Mouse (Mus musculus) urinary bladder, adult 18-20 months (tissue): ENCODE data around the gene Gm43517.

Source experiments
- DNase-seq, 2 experiments: peaks; one replicate each; pipeline ENCODE4 v3.0.0; 2022; ENCODE audit warnings: low spot score in 2 of 2, mixed read lengths in 2 of 2

Gene Gm43517

DNA sequence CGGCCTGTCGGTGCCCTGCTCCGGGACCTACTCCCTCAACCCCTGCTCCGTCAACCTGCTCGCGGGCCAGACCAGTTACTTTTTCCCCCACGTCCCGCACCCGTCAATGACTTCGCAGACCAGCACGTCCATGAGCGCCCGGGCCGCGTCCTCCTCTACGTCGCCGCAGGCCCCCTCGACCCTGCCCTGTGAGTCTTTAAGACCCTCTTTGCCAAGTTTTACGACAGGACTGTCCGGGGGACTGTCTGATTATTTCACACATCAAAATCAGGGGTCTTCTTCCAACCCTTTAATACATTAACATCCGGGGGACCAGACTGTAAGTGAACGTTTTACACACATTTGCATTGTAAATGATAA, 637 bp downstream of the Gm43517 start:
- no peak for DNase-seq

DNA sequence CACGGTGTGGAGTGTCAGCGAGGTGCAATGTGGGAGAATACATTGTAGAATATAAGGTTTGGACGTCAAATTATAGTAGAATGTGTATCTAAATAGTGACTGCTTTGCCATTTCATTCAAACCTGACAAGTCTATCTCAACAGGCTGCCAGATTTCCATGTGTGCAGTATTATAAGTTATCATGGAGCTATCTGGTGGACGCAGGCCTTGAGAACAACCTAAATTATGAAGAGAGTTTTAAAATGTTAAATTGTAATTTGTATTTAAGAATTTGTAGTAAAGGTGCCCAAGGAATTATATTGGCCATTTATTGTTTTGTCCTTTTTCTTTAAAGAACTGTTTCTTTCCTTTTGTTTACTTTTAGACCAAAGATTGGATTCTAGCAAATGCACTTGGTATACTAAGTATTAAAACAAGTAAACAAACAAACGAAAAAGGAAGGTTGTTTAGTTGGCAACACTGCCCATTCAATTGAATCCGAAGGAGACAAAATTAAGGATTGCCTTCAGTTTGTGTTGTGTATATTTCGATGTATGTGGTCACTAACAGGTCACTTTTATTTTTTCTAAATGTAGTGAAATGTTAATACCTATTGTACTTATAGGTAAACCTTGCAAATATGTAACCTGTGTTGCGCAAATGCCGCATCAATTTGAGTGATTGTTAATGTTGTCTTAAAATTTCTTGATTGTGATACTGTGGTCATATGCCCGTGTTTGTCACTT, 1.3 kb downstream of the Gm43517 start:
- no peak for DNase-seq

DNA sequence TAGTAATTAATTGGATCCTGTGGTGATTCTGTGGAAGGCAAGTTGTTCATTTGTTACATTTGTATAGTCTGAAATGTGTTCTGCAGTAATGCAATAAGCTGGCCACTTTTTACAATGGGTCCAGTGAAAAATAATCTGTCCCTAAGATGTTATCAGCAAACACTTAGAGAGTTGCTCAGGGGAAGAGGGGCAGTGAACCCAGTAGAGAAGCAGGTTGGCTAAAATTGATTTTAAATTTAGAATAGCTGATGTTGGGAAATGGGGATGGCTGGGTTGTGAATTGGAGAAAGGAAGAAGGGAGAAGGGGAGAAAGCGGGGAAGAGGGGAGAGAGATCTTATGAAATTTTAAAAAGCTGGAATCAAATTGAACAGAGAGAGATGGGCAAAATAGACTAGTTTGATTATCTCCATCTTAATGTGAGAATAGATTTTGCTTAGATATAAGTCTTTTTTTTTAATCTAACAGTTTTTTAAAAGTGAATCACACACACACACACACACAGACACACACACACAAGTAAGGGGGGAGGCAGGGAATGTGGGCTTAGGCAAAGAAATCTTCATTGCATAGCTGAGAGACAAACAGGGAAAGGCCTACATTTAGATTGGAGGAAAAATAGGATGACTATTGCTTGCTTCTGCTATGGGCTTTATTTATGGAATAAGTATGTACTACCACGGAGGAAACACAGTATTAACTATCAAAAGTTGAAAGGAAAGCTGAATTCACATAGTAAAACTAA, 3.1 kb downstream of the Gm43517 start:
- DNase-seq = no peak

DNA sequence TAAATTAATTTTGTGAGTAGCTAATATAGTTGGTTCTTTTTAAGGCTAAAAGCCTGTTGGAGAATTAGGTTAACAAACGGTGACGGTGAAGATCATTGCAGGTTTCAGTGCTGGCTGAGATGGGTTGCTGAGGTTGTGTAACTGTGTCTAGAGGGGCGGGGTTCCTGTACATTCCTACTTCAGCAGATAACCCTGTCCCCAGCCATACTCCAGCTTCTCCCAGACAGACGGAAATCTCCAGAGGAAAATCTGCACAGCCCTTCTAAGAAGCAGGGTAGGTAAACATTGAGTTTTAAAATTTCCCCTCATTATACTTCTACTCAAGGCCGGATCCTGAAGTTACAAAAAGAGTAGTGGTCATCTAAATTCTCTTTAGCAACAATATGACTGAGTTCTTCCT, 4.7 kb downstream of the Gm43517 start:
- DNase-seq = no peak

DNA sequence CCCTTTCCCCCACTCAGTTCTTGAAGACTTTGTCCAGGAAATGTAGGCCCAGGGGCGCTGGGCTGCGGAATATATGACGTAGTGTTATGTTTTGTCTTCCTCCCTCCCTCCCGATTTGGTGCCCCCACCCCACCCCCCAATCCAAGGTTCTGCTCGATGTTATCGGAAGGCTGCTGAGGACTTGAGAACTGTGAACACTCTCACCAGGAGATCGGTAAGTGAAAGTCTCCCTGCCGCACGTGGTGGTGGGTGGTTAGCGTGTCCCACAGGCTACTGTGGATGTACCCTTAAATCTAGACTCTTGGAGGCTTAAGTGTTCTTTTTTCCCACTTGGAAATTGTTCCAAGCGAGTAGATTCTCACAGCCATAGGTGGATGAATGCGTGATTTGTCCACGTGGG, 5.3 kb downstream of the Gm43517 start:
- DNase-seq = no peak

DNA sequence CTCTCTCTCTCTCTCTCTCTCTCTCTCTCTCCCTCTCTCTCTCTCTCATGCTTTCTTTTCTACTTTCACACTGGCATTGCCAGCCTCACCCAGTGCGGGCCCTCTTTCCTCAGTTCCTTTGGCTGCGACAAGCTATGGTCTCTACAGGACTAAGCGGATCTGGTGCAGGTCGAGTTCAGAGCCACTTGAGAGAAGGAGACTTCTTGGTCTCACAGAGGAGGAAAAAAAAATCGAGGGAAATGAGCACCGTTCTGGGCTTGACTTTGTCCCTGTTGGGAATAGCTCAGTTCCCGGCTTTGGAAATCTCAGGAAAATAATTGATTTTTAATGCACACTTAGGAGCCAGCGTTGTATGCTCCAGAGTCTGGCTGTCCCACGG, 5.9 kb downstream of the Gm43517 start:
- no peak for DNase-seq

DNA sequence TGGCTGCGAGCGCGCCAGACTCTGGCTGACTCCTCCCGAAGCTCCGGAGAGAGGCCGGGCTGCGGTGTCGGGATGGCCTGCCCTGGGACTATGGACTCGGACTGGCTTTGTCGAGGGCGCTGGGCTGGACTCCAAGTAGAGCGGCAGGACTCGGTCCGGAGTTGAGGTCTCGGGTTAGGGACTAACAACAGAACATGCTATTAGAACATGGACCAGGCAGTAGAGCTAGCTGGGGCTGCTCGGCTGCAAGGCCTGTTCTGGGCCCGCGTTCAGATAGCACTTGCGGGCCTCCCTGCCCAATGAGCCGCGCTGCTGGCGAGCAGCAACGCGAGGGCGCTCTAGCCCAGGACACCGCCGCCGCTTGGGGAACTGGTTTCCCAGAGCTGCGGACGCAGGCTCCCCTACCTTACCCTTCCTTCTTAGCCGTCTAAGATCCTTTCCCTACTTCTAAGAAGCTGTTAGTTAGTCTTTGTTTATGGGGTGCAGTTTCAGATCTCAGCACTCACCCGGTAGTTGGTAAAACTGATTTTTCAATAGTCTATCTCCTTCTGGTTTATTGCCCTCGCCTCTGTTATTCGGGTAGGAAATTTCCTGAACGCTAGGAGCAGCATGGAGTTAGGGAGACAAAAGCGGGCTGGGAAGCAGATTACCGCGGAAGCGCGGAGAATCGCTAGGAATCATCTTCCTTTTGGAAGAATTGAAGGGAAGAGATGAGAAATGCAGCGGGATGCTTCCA, 6.5 kb downstream of the Gm43517 start:
- DNase-seq = no peak

DNA sequence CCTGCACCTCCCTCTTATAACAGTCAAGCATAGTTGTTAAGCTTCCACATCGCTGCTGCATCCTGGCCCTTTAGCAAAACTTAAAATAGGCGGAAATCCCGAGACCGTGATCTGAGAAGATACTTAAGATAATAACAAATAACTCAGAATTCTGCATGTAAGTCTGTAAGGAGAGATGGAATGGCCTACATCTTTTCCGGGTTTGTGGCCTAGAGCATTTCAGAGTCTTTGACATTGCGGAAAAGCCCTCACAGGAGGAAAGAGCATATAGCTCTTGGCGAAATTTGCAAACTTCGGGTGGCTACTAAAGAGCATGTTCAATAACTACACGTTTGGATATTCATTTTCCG, 7.0 kb downstream of the Gm43517 start:
- no peak for DNase-seq

DNA sequence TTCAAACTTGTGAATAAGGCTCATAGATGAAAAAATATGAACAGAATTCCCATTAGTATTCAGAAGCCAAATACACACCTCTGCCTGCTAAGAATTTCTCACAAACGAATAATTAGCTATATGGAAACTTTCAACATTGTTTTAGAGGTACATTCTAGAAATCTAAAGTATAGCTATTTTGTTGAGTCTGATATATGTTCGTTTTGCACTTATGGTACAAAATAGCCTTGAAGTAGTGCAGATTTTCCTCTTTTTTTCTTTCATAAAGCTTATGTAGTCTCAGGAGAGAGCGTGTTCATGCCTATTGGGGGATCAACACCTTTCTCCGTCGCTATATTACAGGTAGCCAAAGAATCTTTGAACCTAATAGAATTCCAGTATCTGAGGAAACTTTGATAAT, 7.9 kb downstream of the Gm43517 start:
- no peak for DNase-seq

DNA sequence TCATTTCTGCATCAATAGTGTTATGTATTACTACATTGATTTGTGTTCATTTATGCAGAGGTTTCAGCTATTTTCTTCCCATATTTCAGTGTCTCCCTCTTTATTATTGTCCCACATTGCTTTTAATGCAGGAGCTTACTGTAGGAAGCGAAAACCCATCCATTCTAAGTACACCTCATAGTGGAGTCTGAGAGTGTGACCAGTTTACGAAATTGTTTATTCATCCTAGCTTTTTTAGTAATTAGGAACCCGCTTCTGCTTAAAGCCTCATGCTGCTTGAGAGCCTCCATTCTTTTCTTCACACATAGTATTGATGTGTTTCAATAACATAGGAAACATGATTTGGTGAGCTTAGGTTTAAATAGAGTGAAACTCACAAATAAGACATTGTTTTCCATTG, 8.7 kb downstream of the Gm43517 start:
- DNase-seq = no peak

DNA sequence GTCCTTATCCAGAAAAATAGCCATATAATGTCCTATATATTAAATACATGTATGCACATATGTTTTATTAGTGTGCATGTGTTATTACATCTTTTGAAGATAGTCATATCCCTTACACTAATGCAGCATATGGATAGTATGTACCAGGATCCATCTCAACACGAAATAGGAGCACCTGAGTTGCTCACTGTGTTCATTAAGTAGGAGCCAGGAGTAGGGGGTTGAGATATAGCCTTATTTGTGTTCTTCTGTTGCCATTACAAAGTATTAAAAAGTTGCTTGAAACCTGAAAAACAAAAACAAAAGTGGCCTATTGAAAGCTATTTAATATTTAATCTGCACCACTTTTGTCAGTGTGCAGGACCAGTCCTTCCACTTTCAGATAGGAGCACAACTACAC, 9.2 kb downstream of the Gm43517 start:
- no peak for DNase-seq

DNA sequence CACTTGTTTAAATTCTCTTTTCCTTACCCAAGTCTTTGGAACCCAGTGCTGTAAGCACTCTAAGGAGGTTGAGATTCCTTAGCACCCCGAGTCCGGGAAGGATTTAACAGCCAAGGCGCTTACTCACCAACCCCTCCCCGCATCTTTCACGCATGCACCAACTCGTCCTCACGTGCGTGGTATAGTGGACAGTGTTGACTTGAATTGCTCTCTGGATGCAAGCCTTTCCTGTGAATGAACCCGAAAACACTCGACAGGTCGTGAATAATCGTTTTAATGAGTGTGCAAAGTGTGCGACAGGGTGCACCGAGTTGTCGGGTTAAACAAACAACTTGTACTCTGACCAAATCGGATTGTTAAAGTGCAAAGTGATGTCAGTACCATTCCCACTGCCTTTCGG, 9.9 kb downstream of the Gm43517 start:
- DNase-seq = no peak

DNA sequence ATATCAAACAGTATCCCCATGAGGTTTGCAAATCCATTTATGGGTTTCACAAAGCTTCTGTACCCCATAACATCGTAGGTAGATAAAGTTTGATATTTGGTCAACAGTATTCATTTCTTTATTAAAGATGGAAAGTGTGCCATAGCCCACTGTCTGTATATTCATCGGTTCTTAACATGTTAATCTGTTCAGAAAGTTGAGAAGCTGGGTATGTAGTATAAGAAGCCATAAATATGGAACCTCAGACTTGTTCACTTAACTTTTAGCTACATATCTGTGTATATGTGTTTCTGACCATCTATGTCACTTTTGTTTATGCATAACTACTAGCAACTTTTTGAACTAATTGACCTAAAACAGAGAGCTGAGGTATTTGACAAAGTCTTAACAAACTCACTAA, 11.0 kb downstream of the Gm43517 start:
- no peak for DNase-seq

DNA sequence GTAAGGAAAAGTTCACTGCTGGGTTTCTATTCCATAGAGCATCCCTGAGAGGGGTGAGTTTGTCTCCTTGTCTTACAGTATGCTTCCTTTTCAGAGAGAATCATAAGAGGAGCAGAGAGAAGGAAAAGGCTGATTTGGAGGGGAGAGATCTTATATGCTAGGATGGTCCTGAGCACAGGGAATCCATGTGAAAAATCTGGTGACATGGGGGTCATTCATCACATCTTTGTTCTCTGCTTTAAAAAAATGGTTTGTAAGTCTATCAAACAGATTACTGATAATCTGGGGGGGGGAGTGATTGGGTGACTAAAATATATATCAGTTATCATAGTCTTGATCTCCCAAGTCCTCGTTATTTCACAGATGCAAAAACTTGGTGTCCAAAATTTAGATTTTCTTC, 11.8 kb downstream of the Gm43517 start:
- no peak for DNase-seq

DNA sequence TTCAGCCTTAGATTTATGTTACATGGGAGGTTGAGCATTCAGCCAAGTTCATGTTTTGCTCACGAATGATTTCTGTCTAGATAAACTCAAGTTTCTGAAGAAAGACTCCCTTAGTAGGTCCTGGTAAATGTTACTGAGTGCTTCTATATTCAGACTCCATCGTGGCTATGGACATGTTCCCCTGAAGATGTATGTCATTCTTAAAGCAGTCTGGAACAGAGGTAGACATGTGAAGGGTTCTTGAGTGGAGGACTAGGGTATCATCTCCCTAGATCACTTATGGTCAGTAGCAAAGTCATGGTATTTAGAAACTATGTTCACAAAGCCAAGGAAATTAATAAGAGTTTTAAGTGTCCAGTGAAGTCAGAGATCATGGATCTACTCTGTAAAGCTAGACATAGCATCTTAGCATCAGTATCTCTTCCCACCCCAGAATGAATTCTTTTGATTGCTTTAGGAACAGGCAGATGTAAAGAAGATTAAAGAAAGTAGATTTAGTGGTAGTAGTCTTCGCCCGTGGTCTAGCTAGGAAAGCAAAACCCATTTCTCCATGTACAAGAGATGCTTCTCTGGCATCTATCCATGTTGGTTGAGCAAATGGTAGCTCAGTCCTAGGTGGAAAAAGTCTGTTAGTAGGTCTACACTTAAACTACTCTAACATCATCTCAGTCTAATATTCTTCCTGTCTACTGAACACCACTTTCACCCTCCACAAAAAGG, 12.6 kb downstream of the Gm43517 start:
- no peak for DNase-seq

DNA sequence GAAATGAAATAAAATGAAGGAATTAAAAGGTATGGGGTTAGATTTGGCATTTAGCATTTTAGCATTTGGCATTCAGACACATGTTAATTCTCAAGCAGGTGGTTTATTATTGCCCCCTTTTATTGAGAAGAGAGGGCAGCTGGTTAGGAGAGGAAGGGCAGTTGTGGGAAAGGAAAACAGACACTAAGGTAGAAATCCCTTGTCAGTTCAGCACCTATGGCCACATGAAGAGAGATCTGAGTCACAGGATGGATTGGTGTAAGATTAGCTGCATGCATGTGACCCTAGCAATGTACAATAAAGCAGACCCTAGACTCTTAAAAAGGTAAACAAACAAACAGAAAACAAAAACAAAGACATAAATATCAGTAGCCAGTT, 13.2 kb downstream of the Gm43517 start:
- no peak for DNase-seq

DNA sequence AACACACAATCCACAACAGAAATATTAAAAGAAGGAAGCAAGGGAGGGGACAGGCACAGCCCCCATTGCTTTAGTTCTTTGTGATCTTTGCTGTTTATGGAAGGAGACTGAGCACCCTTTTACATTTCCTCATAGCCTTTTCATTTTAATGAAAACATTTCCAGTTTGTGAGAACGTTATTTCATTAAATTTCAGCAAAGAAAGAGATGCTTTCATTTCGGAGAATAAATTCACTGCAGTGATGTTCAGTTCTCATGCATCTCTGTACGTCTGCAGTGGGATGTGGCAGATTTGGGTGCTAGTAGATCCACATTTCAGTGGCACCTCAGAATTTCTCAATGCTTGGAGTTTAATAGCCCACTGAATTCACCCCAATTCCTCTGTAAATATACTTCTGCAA, 13.7 kb downstream of the Gm43517 start:
- DNase-seq = no peak

DNA sequence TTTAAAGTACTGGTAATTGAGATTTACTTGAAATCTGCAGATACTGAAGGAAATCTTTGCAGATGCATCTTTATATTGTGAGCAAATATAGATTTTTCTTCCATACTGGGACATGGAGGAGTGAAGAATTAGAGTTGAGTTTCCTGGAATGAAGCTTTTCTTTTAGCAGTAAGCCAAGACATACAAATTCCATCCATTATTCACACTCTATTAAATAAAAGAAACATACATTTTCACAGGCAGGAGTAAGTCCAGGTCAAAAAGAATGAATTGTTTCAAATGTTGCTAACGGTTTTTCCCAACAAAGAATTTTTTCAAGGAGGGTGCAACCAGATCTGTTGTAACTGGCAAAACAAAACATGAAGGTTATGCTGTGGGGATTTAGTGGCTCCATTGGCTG, 14.6 kb downstream of the Gm43517 start:
- no peak for DNase-seq

DNA sequence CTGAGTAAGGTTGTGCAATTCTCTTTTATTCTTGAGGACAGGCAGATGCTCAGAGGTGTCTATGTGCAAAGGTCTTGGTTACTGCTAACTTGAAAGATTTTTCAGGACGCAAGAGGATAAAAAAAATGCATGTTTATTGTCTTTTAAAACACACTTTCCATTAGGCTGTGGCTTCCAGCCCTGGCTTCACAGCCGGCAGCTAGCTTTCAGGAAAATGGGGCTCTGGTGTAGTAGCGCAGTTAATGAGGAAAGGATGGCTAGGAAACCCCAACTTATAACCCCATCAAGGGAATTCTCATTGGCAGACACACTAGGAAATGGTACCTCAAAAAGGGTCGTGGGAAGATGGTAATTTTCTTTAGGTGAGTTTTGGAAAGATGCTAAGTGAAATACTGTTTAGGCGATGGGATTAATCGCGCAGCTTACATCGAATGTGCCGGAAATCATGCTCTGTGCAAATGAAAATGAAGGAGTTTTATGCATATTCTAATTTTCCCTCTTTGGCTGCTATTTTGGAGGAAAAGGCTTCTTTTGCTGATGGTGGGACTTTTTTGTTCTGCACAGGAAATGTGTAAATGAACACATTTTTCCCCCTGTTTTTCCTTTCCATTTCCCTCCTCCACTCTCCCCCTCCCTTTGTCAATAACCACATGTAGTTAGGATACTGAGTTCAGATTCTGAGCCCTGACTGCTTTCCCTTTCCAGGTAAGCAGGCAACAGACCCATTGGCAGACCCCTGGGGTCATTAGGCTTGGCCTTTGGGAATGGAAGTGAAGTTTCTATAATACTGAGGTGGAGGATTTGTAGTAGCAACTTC, 15.3 kb downstream of the Gm43517 start:
- DNase-seq = no peak

DNA sequence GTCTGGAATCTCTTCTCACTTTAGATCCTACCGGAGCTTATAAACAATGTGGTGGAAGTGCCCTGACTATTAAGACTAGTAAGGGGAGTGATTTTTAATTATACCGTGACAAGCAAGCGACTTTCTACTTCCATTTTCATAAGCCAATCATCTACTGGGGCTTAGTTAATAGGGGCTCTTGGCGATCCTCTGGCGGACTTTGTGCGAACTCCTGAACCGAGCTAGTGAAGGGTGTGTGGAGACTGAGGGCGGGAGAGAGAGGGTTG, 15.8 kb downstream of the Gm43517 start:
- DNase-seq = no peak

DNA sequence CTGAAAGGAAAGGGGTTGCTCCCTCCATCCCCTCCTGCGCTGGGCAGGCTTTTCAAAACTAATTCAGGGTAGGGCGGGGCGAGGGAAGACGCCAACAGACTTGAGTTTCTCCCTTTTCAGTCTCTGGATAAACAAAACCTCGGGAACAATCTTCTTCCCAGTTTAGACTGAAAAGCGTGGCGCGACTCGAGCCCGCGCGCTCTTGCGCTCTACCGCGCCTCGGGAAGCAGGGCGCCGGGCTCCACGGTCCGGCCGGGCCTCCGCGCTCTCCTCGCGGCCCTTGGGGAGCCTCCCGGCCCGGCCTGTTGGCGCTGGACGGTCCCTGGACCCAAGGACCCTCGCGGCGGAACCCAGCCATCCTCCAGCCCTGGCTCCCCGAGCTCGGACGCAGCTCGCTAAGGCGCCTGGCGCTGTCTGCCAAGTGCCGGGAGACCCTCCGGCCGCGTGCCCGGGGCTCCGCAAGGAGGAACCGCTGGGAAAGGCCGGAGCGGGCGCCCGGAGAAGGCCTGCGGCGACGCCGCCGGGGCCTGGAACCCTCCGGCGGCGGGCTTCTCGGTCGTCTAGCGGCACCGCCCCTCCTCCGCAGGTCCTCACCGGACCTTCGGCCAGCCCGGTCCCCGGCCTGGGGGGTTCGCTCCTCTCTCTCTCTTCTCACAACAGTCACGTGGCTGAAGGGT, 16.3 kb downstream of the Gm43517 start:
- no peak for DNase-seq

DNA sequence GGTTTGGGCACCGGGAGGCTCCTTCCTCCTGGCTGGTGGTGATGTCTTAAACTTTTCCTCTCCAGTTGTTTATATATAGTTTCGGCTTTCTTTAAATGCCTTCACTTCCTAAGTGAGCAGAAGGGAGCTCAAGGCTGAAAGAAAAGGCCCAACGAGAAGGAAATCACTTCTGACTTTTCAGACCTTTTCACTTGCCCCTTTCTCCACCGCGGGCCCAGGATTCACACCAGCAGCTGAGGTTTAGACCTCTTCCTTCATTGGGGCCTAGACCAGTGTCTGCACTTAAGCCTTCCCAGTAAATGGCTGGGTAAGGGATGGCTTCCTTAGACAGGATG, 16.8 kb downstream of the Gm43517 start:
- no peak for DNase-seq
